Comparison of ENCODE assay signal across 23 mouse cellular contexts in genomic region chr16:7075749-7076148, GRCm38 (mm10).
A peak's percentile ranks its signal among the peaks of the same experiment; 100 is the strongest.
DNase-seq lines count a peak whose midpoint lies in the region; ATAC-seq and TF ChIP-seq lines count a peak whose summit lies in the region.
"Had no signal": no experiment of that assay in that cellular context is flagged by ENCODE, and none has a peak within 500 bp of the region (broad histone marks: within the 10 kb centered on the region; RNA-seq: fewer than 3 reads in every experiment).

No protein-coding gene starts in this region.

- H3K36me3 ChIP-seq in hindbrain, embryonic 10.5 days, result no peaks in the 10 kb centered on the region
- H3K36me3 ChIP-seq in midbrain, embryonic 14.5 days (ENCODE audit: control insufficient read depth, insufficient read depth, low read length), result no peaks in the 10 kb centered on the region
- H3K36me3 ChIP-seq: embryonic facial prominence, embryonic 12.5 days; limb, embryonic 13.5 days; liver, embryonic 13.5 days had no signal

- H3K4me3 ChIP-seq in gastrocnemius, adult 2 months, result peak overlapping the region; percentile 69
- H3K4me3 ChIP-seq in left cerebral cortex, adult 2 months, result no peak overlapping the region
- no peak overlapping the region for H3K4me3 ChIP-seq in hindbrain, embryonic 10.5 days
- no peak overlapping the region for H3K4me3 ChIP-seq in midbrain, embryonic 14.5 days (replicated peaks; ENCODE audit: low read depth, low read length)
- H3K4me3 ChIP-seq: embryonic facial prominence, embryonic 12.5 days; limb, embryonic 13.5 days; liver, embryonic 13.5 days had no signal

- no peak overlapping the region for H3K4me2 ChIP-seq in midbrain, embryonic 14.5 days (ENCODE audit: low read length)
- H3K4me2 ChIP-seq: embryonic facial prominence, embryonic 12.5 days; heart, embryonic 11.5 days; hindbrain, embryonic 14.5 days; limb, embryonic 13.5 days; liver, embryonic 13.5 days; midbrain, embryonic 11.5 days had no signal

- H3K9ac ChIP-seq in midbrain, embryonic 14.5 days (replicated peaks; ENCODE audit: low read length), result no peak overlapping the region
- H3K9ac ChIP-seq: embryonic facial prominence, embryonic 12.5 days; hindbrain, embryonic 14.5 days; limb, embryonic 13.5 days; liver, embryonic 13.5 days had no signal

- intact Hi-C loops in gastrocnemius, adult 2 months (cut with DNase I), result loop anchor here (2.0 kb wide), 1 partner anchor 19 kb away; no protein-coding TSS in a partner anchor
- intact Hi-C loops in gastrocnemius, postnatal 36 days (cut with DNase I), result no loop called here
- intact Hi-C loops in left cerebral cortex, adult 2 months (cut with DNase I), result no loop called here

- ATAC-seq in midbrain, embryonic 14.5 days (ENCODE audit: low FRiP score, low TSS enrichment), result no peak
- ATAC-seq: inflammation-experienced regulatory T-cells, adult 6 months had no signal

- no peaks in the 10 kb centered on the region for H3K4me1 ChIP-seq in hindbrain, embryonic 10.5 days (replicated peaks)
- 0 out of 2 replicates have a peak, but pooled peaks cover under 1% of the 10 kb centered on the region for H3K4me1 ChIP-seq in midbrain, embryonic 14.5 days (ENCODE audit: control insufficient read depth, insufficient read depth, low read length)
- H3K4me1 ChIP-seq: embryonic facial prominence, embryonic 12.5 days; limb, embryonic 13.5 days; liver, embryonic 13.5 days had no signal

- TF ChIP-seq CTCF in gastrocnemius, adult 2 months (IDR thresholded peaks at IDR 0.05), result no peak
- no peak for TF ChIP-seq CTCF in left cerebral cortex, adult 2 months (IDR thresholded peaks at IDR 0.05)

- H3K27me3 ChIP-seq in hindbrain, embryonic 10.5 days (ENCODE audit: insufficient read depth, poor library complexity, severe bottlenecking), result no peaks in the 10 kb centered on the region
- no peaks in the 10 kb centered on the region for H3K27me3 ChIP-seq in midbrain, embryonic 14.5 days (ENCODE audit: control insufficient read depth, insufficient read depth, low read length)
- H3K27me3 ChIP-seq: embryonic facial prominence, embryonic 12.5 days; limb, embryonic 13.5 days; liver, embryonic 13.5 days had no signal

- peak; percentile 71 for DNase-seq in gastrocnemius, adult 2 months
- no peak for DNase-seq in gastrocnemius, postnatal 36 days
- no peak for DNase-seq in left cerebral cortex, adult 2 months (ENCODE audit: extremely low spot score in 1 of 2, low spot score in 2 of 2)
- DNase-seq in left cerebral cortex, adult 18-20 months (ENCODE audit: low spot score in 2 of 2), result no peak
- peak; percentile 61 for DNase-seq in cerebellum, adult 9-10 months
- DNase-seq in hindbrain, embryonic 10.5 days (ENCODE audit: low spot score), result no peak
- DNase-seq in midbrain, embryonic 14.5 days, result no peak
- DNase-seq: adrenal gland, postnatal 10 days; gastrocnemius, postnatal 10 days; heart, postnatal 10 days; kidney, adult 18-20 months; liver, embryonic 13.5 days; lung, adult 2 months; lung, postnatal 14 days; thymus, adult 2 months; thymus, postnatal 4 days had no signal

- H3K27ac ChIP-seq in gastrocnemius, adult 2 months, result peak overlapping the region; percentile 91
- peak overlapping the region; percentile 29; the same call in 1 of the 2 replicates for H3K27ac ChIP-seq in left cerebral cortex, adult 2 months
- H3K27ac ChIP-seq in hindbrain, embryonic 10.5 days, result no peak overlapping the region
- H3K27ac ChIP-seq in midbrain, embryonic 14.5 days (replicated peaks; ENCODE audit: low read depth, low read length), result no peak overlapping the region
- H3K27ac ChIP-seq: embryonic facial prominence, embryonic 12.5 days; hindbrain, embryonic 14.5 days; kidney, postnatal 0 days; limb, embryonic 13.5 days; liver, embryonic 13.5 days had no signal

- no peaks in the 10 kb centered on the region for H3K9me3 ChIP-seq in hindbrain, embryonic 10.5 days
- no peaks in the 10 kb centered on the region for H3K9me3 ChIP-seq in midbrain, embryonic 14.5 days (ENCODE audit: control insufficient read depth, low read length)
- H3K9me3 ChIP-seq: embryonic facial prominence, embryonic 12.5 days; limb, embryonic 13.5 days; liver, embryonic 13.5 days had no signal

- 81% methylated on average over 6 of the region's 6 CpGs for WGBS in hindbrain, embryonic 10.5 days
- 89% methylated on average over 6 of the region's 6 CpGs for WGBS in midbrain, embryonic 14.5 days

Comparison
In these comparisons a context has a peak if more than half of its experiments do, and no peak if none do; other contexts are left out.
1. DNase-seq: peak in gastrocnemius, adult 2 months (single experiment) and cerebellum, adult 9-10 months (single experiment); none in gastrocnemius, postnatal 36 days (0 of 2), left cerebral cortex, adult 2 months (0 of 2), left cerebral cortex, adult 18-20 months (0 of 2), hindbrain, embryonic 10.5 days (single experiment) and midbrain, embryonic 14.5 days (single experiment).
2. H3K27ac ChIP-seq: peak in gastrocnemius, adult 2 months (single experiment) and left cerebral cortex, adult 2 months (single experiment); none in hindbrain, embryonic 10.5 days (single experiment) and midbrain, embryonic 14.5 days (single experiment).